In the genomic region with DNA sequence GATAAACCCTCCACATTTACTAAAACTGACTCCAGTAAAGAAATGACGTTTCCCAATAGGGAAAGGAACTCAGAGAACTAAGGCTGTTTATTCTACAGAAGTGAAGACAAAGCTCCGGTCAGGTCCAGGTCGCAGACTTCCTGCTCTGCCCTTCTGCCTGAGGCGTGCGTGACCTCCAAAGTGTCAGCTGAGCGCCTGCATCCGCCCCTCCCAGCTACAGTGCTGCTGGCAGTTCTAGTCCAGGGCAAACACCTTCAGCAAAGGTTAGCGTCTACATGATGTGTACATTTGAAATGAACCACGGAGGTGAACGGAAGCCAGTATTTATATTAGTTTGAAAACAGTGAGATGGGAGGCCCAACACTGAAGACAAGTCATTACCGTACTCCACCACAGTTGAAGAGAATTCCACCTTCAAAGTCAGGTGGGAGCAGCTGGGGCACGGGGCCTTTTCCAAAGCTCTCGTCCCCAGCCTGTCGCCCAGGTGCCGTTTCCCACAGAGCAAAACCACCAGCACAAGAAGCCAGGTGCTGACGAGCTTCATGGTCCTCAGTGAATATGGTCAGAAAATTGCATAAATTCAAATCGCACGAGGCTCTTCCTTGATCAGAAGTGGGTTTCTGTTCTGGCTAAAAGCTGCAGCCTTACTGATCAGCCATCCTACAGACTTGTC, we compare ENCODE assay signal across 16 mouse cellular contexts. TPM values are rescaled to one million over a fixed set of nuclear protein-coding genes. Genes with fewer than 3 reads are reported as not detected.
DNase-seq lines count a peak whose midpoint lies in the region; ATAC-seq and TF ChIP-seq lines count a peak whose summit lies in the region.
"Had no signal": no experiment of that assay in that cellular context is flagged by ENCODE, and none has a peak within 500 bp of the region (broad histone marks: within the 10 kb centered on the region; RNA-seq: fewer than 3 reads in every experiment).

No protein-coding gene starts in this region.

- no peaks in the 10 kb centered on the region for H3K27me3 ChIP-seq in CH12.LX (replicated peaks)
- no peaks in the 10 kb centered on the region for H3K27me3 ChIP-seq in forebrain, embryonic 10.5 days (ENCODE audit: poor library complexity, severe bottlenecking)
- H3K27me3 ChIP-seq: embryonic facial prominence, embryonic 15.5 days had no signal

- TF ChIP-seq RAD21 in CH12.LX (IDR thresholded peaks at IDR 0.05; ENCODE audit: low read depth, low read length), result no peak

- no peak for TF ChIP-seq CTCF in CH12.LX (conservative IDR thresholded peaks at IDR 0.05 in 1 of 2, IDR thresholded peaks at IDR 0.05 in 1 of 2; ENCODE audit: low read depth in 2 of 2, low read length in 2 of 2)

- peaks cover 21 to 41% of the 10 kb centered on the region in 2 experiments for H3K4me1 ChIP-seq in CH12.LX (ENCODE audit: control insufficient read depth in 1 of 2, insufficient read depth in 2 of 2)
- no peaks in the 10 kb centered on the region for H3K4me1 ChIP-seq in forebrain, embryonic 10.5 days

- ATAC-seq in frontal cortex, adult (ENCODE audit: low TSS enrichment), result no peak
- ATAC-seq: forebrain, embryonic 14.5 days had no signal

- no peak overlapping the region for H3K4me3 ChIP-seq in CH12.LX (replicated peaks in 1 of 3; ENCODE audit: low read depth in 2 of 3, low read length in 2 of 3, poor library complexity in 1 of 3)
- no peak overlapping the region for H3K4me3 ChIP-seq in forebrain, embryonic 10.5 days
- H3K4me3 ChIP-seq: embryonic facial prominence, embryonic 15.5 days; myocyte had no signal

- in situ Hi-C loops in CH12.LX (cut with MboI; ENCODE audit: low pct_ligation_motif_present, low pct_unique_long_range_greater_than_20kb, low sequenced_read_pairs), result no loop called here

- intact Hi-C loops in heart, postnatal 14 days (cut with DNase I), result no loop called here

- no peak for TF ChIP-seq POLR2A in CH12.LX (IDR thresholded peaks at IDR 0.05; ENCODE audit: low read depth, low read length)

- H3K36me3 ChIP-seq in CH12.LX (replicated peaks in 1 of 2; ENCODE audit: control insufficient read depth in 1 of 2, insufficient read depth in 1 of 2, low read length in 1 of 2), result peaks cover 35 to 90% of the 10 kb centered on the region in 2 experiments
- peaks cover 72% of the 10 kb centered on the region for H3K36me3 ChIP-seq in forebrain, embryonic 10.5 days (replicated peaks)

- H3K27ac ChIP-seq in CH12.LX (ENCODE audit: insufficient read depth, low read depth), result peak overlapping the region; percentile 44
- no peak overlapping the region for H3K27ac ChIP-seq in forebrain, embryonic 10.5 days
- H3K27ac ChIP-seq: embryonic facial prominence, embryonic 15.5 days; liver, embryonic 14.5 days had no signal

- 87% methylated on average over 18 of the region's 18 CpGs for WGBS in forebrain, embryonic 10.5 days

- TF ChIP-seq EP300 in CH12.LX (IDR thresholded peaks at IDR 0.05; ENCODE audit: low read length), result peak; percentile 47; the same call in 1 of the 2 replicates

- dilution Hi-C loops in CH12.LX (cut with MboI; ENCODE audit: extremely low pct_ligation_motif_present, extremely low pct_unique_long_range_greater_than_20kb, low sequenced_read_pairs), result no loop called here

- H3K9me3 ChIP-seq in CH12.LX (replicated peaks; ENCODE audit: low read length), result no peaks in the 10 kb centered on the region
- no peaks in the 10 kb centered on the region for H3K9me3 ChIP-seq in forebrain, embryonic 10.5 days
- H3K9me3 ChIP-seq: embryonic facial prominence, embryonic 15.5 days had no signal

- no peak overlapping the region for H3K9ac ChIP-seq in CH12.LX (ENCODE audit: insufficient read depth, low read depth)
- H3K9ac ChIP-seq: embryonic facial prominence, embryonic 15.5 days; liver, embryonic 14.5 days had no signal

- peak; percentile 18 to 26 for DNase-seq in heart, adult 18-20 months
- no peak for DNase-seq in heart, postnatal 14 days
- DNase-seq in CH12.LX (ENCODE audit: extremely low read depth), result no peak
- DNase-seq in kidney, postnatal 14 days, result peak; percentile 35
- peak; percentile 29 to 54 for DNase-seq in lung, postnatal 4 days
- no peak for DNase-seq in testis, postnatal 10 days (ENCODE audit: low spot score)
- no peak for DNase-seq in forebrain, embryonic 10.5 days (ENCODE audit: extremely low spot score, low spot score)
- DNase-seq: gastrocnemius, postnatal 25 days; layer of hippocampus, adult 9-11 months had no signal

- H3K79me2 ChIP-seq in CH12.LX (replicated peaks; ENCODE audit: control insufficient read depth, extremely low read depth, insufficient read depth, poor library complexity, severe bottlenecking), result peaks cover 54% of the 10 kb centered on the region

- peak overlapping the region; percentile 33; the same call in 1 of the 2 replicates for H3K4me2 ChIP-seq in CH12.LX (ENCODE audit: insufficient read depth, low read depth, poor library complexity, severe bottlenecking)
- H3K4me2 ChIP-seq: embryonic facial prominence, embryonic 15.5 days; midbrain, embryonic 11.5 days had no signal

TF ChIP-seq in CH12.LX, 34 proteins besides CTCF, POLR2A, EP300 and RAD21:
- TF ChIP-seq IRF4 (IDR thresholded peaks at IDR 0.05; ENCODE audit: low read depth, low read length), result peak; percentile 59
- peak; percentile 23; the same call in 1 of the 2 replicates for TF ChIP-seq SIN3A (IDR thresholded peaks at IDR 0.05; ENCODE audit: low read length)
- peak; percentile 62; the same call in 1 of the 2 replicates for TF ChIP-seq TCF12 (IDR thresholded peaks at IDR 0.05; ENCODE audit: low read depth, low read length)
- 0 out of 2 replicates have a peak, but pooled peaks have one; percentile 16 for TF ChIP-seq ETS1 (conservative IDR thresholded peaks at IDR 0.05; ENCODE audit: low read depth, low read length)
- TF ChIP-seq BHLHE40 (IDR thresholded peaks at IDR 0.05; ENCODE audit: low read depth, low read length), result peak; percentile 76
- TF ChIP-seq NELFE (IDR thresholded peaks at IDR 0.05; ENCODE audit: low read depth, low read length), result no peak

RNA-seq across cellular contexts. Expression of a gene that starts 11.4 kb away (rescaled TPM):
- total RNA-seq in heart, adult 18-20 months (2021), result 10 to 100 TPM; 27.5 to 31.0 TPM
- total RNA-seq in heart, postnatal 14 days (2021), result 10 to 100 TPM; 54.0 to 54.7 TPM
- total RNA-seq in CH12.LX (2012; rRNA removed) (32.6 and 33.8 TPM in 2 replicates), CH12.LX (2014; rRNA removed) (27.8 and 40.7 TPM in 2 replicates)
- polyA plus RNA-seq in CH12.LX (2012; ENCODE audit: insufficient read length, low read depth), result 38.3 and 41.1 TPM in 2 replicates
- 106 TPM in 2 replicates for polyA plus RNA-seq in forebrain, embryonic 10.5 days (2016; fragmentation: Nextera tagmentation; extraction: Ambion mirVana)

RNA-seq across cellular contexts. Expression of a gene that starts 27.8 kb away (rescaled TPM):
- total RNA-seq in heart, adult 18-20 months (2021), result 10 to 100 TPM; 21.3 to 22.9 TPM
- total RNA-seq in heart, postnatal 14 days (2021), result 10 to 100 TPM; 17.9 to 20.7 TPM
- total RNA-seq in CH12.LX (2012; rRNA removed), result 11.6 and 13.6 TPM in 2 replicates
- 8.2 and 8.6 TPM in 2 replicates for total RNA-seq in CH12.LX (2014; rRNA removed)
- 5.4 and 5.7 TPM in 2 replicates for polyA plus RNA-seq in CH12.LX (2012; ENCODE audit: insufficient read length, low read depth)
- polyA plus RNA-seq in forebrain, embryonic 10.5 days (2016; fragmentation: Nextera tagmentation; extraction: Ambion mirVana), result 61.9 and 66.0 TPM in 2 replicates

RNA-seq across cellular contexts. Expression of a gene that starts 27.9 kb away (rescaled TPM):
- under 1 TPM in 1 of 2 experiments, not detected in 1; 0.15 TPM for total RNA-seq in heart, adult 18-20 months (2021)
- total RNA-seq in heart, postnatal 14 days (2021), result under 1 TPM in 1 of 2 experiments, not detected in 1; 0.12 TPM
- total RNA-seq in CH12.LX (2012; rRNA removed) (0.25 TPM in 2 replicates), CH12.LX (2014; rRNA removed) (not detected in 2 replicates)
- polyA plus RNA-seq in CH12.LX (2012; ENCODE audit: insufficient read length, low read depth), result not detected in 2 replicates
- 0.11 TPM in 1 of 2 replicates, not detected in the other for polyA plus RNA-seq in forebrain, embryonic 10.5 days (2016; fragmentation: Nextera tagmentation; extraction: Ambion mirVana)
- total RNA-seq: gastrocnemius, postnatal 25 days had no signal

RNA-seq across cellular contexts. Expression of a gene that starts 45.7 kb away (rescaled TPM):
- total RNA-seq in heart, adult 18-20 months (2021), result not detected
- total RNA-seq in heart, postnatal 14 days (2021), result not detected
- total RNA-seq in CH12.LX (2012; rRNA removed) (0.08 TPM in 1 of 2 replicates, not detected in the other), CH12.LX (2014; rRNA removed) (0.08 TPM in 1 of 2 replicates, not detected in the other)
- 0.12 TPM in 1 of 2 replicates, not detected in the other for polyA plus RNA-seq in CH12.LX (2012; ENCODE audit: insufficient read length, low read depth)
- polyA plus RNA-seq in forebrain, embryonic 10.5 days (2016; fragmentation: Nextera tagmentation; extraction: Ambion mirVana), result 1.0 and 4.4 TPM in 2 replicates
- total RNA-seq: gastrocnemius, postnatal 25 days had no signal
- polyA plus RNA-seq: forebrain, embryonic 14.5 days; heart, embryonic 14.5 days; midbrain, embryonic 11.5 days; myocyte had no signal

RNA-seq across cellular contexts. Expression of a gene that starts 57.9 kb away (rescaled TPM):
- total RNA-seq in heart, adult 18-20 months (2021), result 1 to 10 TPM; 3.5 to 4.5 TPM
- 1 to 10 TPM; 4.0 to 4.2 TPM for total RNA-seq in heart, postnatal 14 days (2021)
- total RNA-seq in CH12.LX (2012; rRNA removed) (12.1 and 14.6 TPM in 2 replicates), CH12.LX (2014; rRNA removed) (8.7 and 11.0 TPM in 2 replicates)
- 14.9 and 15.5 TPM in 2 replicates for polyA plus RNA-seq in CH12.LX (2012; ENCODE audit: insufficient read length, low read depth)
- 17.0 and 18.5 TPM in 2 replicates for polyA plus RNA-seq in forebrain, embryonic 10.5 days (2016; fragmentation: Nextera tagmentation; extraction: Ambion mirVana)

Comparison
In these comparisons a context has a peak if more than half of its experiments do, and no peak if none do; other contexts are left out.
1. DNase-seq: peak in heart, adult 18-20 months (2 of 2), kidney, postnatal 14 days (single experiment) and lung, postnatal 4 days (2 of 2); none in heart, postnatal 14 days (0 of 2), CH12.LX (single experiment), testis, postnatal 10 days (single experiment) and forebrain, embryonic 10.5 days (single experiment).